Mouse (Mus musculus) hindbrain, embryonic 11.5 days (tissue): ENCODE results near the gene Pcbp2. TPM values are rescaled to one million over a fixed set of nuclear protein-coding genes. Genes with fewer than 3 reads are reported as not detected.

Experiments
- ATAC-seq: fragments of 200-750 bp; cut with Nextera tagmentation; 2 replicates; pipeline ENCODE4 v1.8.0; 2017; ENCODE audit warnings: mild to moderate bottlenecking, moderate TSS enrichment, moderate library complexity; ENCODE audit not compliant: low FRiP score
- DNase-seq: peaks from one replicate; pipeline ENCODE4 v3.0.0-alpha.2; 2015; ENCODE audit warnings: low spot score
- H3K27ac ChIP-seq: fragments of 300-500 bp; sonication (generic); 2 replicates; pipeline ENCODE4 v1.5.1; 2014; ENCODE audit warnings: mild to moderate bottlenecking, low read depth, low read length
- H3K27me3 ChIP-seq: fragments of 300-500 bp; sonication (generic); 2 replicates; pipeline ENCODE4 v1.6.1; 2014; ENCODE audit warnings: mild to moderate bottlenecking, low read length, moderate library complexity, mixed read lengths; ENCODE audit not compliant: control insufficient read depth, insufficient read depth
- H3K36me3 ChIP-seq: fragments of 300-500 bp; sonication (generic); 2 replicates; pipeline ENCODE4 v1.6.1; 2014; ENCODE audit warnings: mild to moderate bottlenecking, low read length, moderate library complexity, mixed read lengths; ENCODE audit not compliant: control insufficient read depth, insufficient read depth
- H3K4me1 ChIP-seq: fragments of 300-500 bp; sonication (generic); replicated peaks from 2 replicates; pipeline ENCODE4 v1.6.1; 2014; ENCODE audit warnings: low read length, mixed read lengths; ENCODE audit not compliant: control insufficient read depth, insufficient read depth
- H3K4me2 ChIP-seq: fragments of 300-500 bp; sonication (generic); replicated peaks from 2 replicates; pipeline ENCODE4 v1.6.1; 2014; ENCODE audit warnings: mild to moderate bottlenecking, low read depth, low read length
- H3K4me3 ChIP-seq: fragments of 300-500 bp; sonication (generic); 2 replicates; pipeline ENCODE4 v1.5.1; 2014; ENCODE audit warnings: low read depth, low read length
- H3K9ac ChIP-seq: fragments of 300-500 bp; sonication (generic); 2 replicates; pipeline ENCODE4 v1.6.1; 2014; ENCODE audit warnings: low read depth, low read length
- H3K9me3 ChIP-seq: fragments of 300-500 bp; sonication (generic); 2 replicates; pipeline ENCODE4 v1.6.1; 2016; ENCODE audit warnings: low read length; ENCODE audit not compliant: control insufficient read depth
- WGBS: fragments of 180-500 bp; shearing (Covaris S2); extraction: QIAGEN DNeasy Blood & Tissue Kit; methylation state at CpG from one replicate; pipeline ENCODE4 v1.1.7; 2014; 5-methylcytosine and 5-hydroxymethylcytosine counted together
- polyA plus RNA-seq: library from polyadenylated mRNA; unstranded; fragments of >200 nt; fragmentation: Nextera tagmentation; extraction: Ambion mirVana; gene quantifications from 2 replicates; pipeline ENCODE4 v1.2.1, GENCODE M21; 2014

Gene Pcbp2
- polyA plus RNA-seq, 1 experiment from 2014 or later = 273 TPM

- DNase-seq (no peak), ATAC-seq (no peak)
- Histone ChIP-seq H3K4me2 (no peak overlapping the region), H3K4me1 (no peaks in the 10 kb centered on the region), H3K9ac (no peak overlapping the region), H3K9me3 (no peaks in the 10 kb centered on the region), H3K27me3 (no peaks in the 10 kb centered on the region), H3K36me3 (no peaks in the 10 kb centered on the region), H3K4me3 (no peak overlapping the region), H3K27ac (no peak overlapping the region)
- WGBS = 89% methylated on average over 4 of the region's 4 CpGs
These were observed 61.2 kb downstream of the Pcbp2 start for GRCm38 (mm10) chr15:102531586-102531985.

- ATAC-seq = no peak
- H3K9ac ChIP-seq = no peak overlapping the region
- no peaks in the 10 kb centered on the region for H3K27me3 ChIP-seq
- no peaks in the 10 kb centered on the region for H3K4me1 ChIP-seq
- no peaks in the 10 kb centered on the region for H3K36me3 ChIP-seq
- no peak overlapping the region for H3K4me3 ChIP-seq
- no peaks in the 10 kb centered on the region for H3K9me3 ChIP-seq
- 91% methylated on average over 3 of the region's 3 CpGs for WGBS
- no peak overlapping the region for H3K4me2 ChIP-seq
- H3K27ac ChIP-seq = no peak overlapping the region
- no peak for DNase-seq
These were observed 62.0 kb downstream of the Pcbp2 start for GRCm38 (mm10) chr15:102532106-102532900.

- Histone ChIP-seq H3K27ac (no peak overlapping the region), H3K9ac (no peak overlapping the region), H3K4me1 (no peaks in the 10 kb centered on the region), H3K36me3 (no peaks in the 10 kb centered on the region), H3K4me2 (no peak overlapping the region), H3K9me3 (no peaks in the 10 kb centered on the region), H3K4me3 (no peak overlapping the region), H3K27me3 (no peaks in the 10 kb centered on the region)
- DNase-seq = no peak
- 96% methylated on average over 7 of the region's 7 CpGs for WGBS
- ATAC-seq = no peak
These were observed 63.6 kb downstream of the Pcbp2 start for GRCm38 (mm10) chr15:102533926-102534325.

GRCm38 (mm10) chr15:102544801-102545200 is 74.5 kb downstream of the Pcbp2 start:
- Histone ChIP-seq H3K9ac (no peak overlapping the region), H3K36me3 (0 out of 2 replicates have a peak, but pooled peaks cover 2% of the 10 kb centered on the region), H3K4me3 (no peak overlapping the region), H3K4me2 (no peak overlapping the region), H3K27me3 (no peaks in the 10 kb centered on the region), H3K4me1 (no peaks in the 10 kb centered on the region), H3K9me3 (no peaks in the 10 kb centered on the region), H3K27ac (no peak overlapping the region)
- no peak for DNase-seq
- no peak for ATAC-seq
- WGBS = 89% methylated on average over 4 of the region's 4 CpGs

- WGBS = 87% methylated on average over 3 of the region's 3 CpGs
- Histone ChIP-seq H3K27ac (no peak overlapping the region), H3K4me2 (no peak overlapping the region), H3K9ac (no peak overlapping the region), H3K9me3 (no peaks in the 10 kb centered on the region), H3K4me3 (no peak overlapping the region), H3K4me1 (no peaks in the 10 kb centered on the region), H3K27me3 (no peaks in the 10 kb centered on the region), H3K36me3 (0 out of 2 replicates have a peak, but pooled peaks cover 2% of the 10 kb centered on the region)
- ATAC-seq (no peak), DNase-seq (no peak)
These were observed 75.9 kb downstream of the Pcbp2 start for GRCm38 (mm10) chr15:102546246-102546645.

GRCm38 (mm10) chr15:102546677-102547427 is 76.5 kb downstream of the Pcbp2 start:
- Histone ChIP-seq H3K4me3 (no peak overlapping the region), H3K4me1 (no peaks in the 10 kb centered on the region), H3K9ac (no peak overlapping the region), H3K27ac (no peak overlapping the region), H3K9me3 (no peaks in the 10 kb centered on the region), H3K27me3 (no peaks in the 10 kb centered on the region), H3K4me2 (no peak overlapping the region), H3K36me3 (0 out of 2 replicates have a peak, but pooled peaks cover 2% of the 10 kb centered on the region)
- no peak for DNase-seq
- 97% methylated on average over 3 of the region's 3 CpGs for WGBS
- no peak for ATAC-seq

- Histone ChIP-seq H3K4me1 (no peaks in the 10 kb centered on the region), H3K27me3 (no peaks in the 10 kb centered on the region), H3K27ac (no peak overlapping the region), H3K4me3 (no peak overlapping the region), H3K4me2 (no peak overlapping the region), H3K9me3 (no peaks in the 10 kb centered on the region), H3K36me3 (0 out of 2 replicates have a peak, but pooled peaks cover 2% of the 10 kb centered on the region), H3K9ac (no peak overlapping the region)
- no peak for ATAC-seq
- 93% methylated on average over 3 of the region's 3 CpGs for WGBS
- no peak for DNase-seq
These were observed 77.1 kb downstream of the Pcbp2 start for GRCm38 (mm10) chr15:102547478-102547877.
